Mouse (Mus musculus): ENCODE measurements around the gene Ankrd28.

DNA sequence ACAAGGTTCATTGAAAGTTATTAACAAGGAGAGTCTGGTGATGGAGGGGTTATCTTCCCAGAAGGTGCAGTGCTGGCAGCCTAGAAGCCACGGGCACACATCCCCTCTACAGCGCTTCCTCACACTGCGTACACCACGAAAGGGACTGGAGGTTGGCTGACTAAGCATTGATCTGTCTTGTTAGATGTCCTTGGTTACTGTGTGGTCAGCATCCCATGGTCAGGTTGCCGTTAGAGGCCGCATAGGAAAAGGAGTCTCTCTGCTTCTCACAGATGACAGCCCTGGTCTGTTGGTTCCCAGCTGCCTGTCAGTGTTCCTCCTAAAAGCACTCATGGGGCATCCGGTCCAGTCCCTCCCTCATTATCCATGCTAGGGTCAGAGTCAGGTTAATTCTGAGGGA, 179.2 kb downstream of the Ankrd28 start:
- TF ChIP-seq CTCF (IDR thresholded peaks at IDR 0.05; ENCODE audit: low read depth) = no peak
- no peak for TF ChIP-seq EP300 (IDR thresholded peaks at IDR 0.05; ENCODE audit: low read depth)

Measured in liver, postnatal 0 days (tissue).